Mouse (Mus musculus): ENCODE measurements at regions not wholly inside any gene's neighbourhood (a gene's known extent, or its start where the extent isn't known, plus 50 kb on each side); places are given as distances from the start of the nearest gene placed in this dataset.

DNA sequence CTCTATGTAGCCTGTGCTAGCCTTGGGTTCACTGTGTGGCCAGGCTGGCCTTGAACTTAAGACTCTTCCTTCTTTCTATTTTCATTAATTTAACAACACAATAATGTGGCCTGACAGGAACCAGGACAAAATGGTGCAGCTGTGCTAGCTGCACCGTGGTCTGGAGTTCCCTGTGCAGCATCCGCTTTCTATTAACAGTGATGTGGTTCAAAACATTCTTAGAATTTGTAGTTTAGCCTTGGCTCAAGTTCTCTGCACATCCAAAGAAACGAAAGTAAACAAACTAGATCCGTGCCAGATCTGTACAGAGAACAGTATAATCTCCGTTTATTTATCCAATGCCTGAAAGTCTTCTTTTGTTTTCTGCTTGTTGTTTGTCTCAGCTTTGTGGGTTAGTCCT, 88.5 kb downstream of the Irx1 start:
- DNase-seq (ENCODE audit: low read depth, low spot score) = no peak

DNA sequence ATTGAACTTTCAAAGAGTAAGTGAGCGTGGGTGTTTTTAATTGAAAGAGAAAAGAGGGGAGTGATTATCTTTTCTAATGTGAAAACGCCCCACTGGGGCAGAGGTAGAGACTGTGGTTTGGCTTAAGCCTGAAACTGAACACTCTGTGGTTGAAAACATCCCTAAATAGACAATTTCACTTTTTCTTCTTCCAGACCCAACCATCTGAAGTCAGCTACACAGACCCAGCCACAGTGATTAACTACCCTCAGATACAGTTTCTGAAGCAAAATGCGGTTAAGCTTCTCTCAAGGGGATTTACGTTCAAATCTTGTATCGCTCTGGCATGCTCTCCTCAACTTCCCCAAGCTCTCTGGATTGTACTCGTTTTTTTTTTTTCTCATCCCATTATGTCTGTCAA, 94.8 kb downstream of the Irx1 start:
- no peak for DNase-seq (ENCODE audit: low read depth, low spot score)

DNA sequence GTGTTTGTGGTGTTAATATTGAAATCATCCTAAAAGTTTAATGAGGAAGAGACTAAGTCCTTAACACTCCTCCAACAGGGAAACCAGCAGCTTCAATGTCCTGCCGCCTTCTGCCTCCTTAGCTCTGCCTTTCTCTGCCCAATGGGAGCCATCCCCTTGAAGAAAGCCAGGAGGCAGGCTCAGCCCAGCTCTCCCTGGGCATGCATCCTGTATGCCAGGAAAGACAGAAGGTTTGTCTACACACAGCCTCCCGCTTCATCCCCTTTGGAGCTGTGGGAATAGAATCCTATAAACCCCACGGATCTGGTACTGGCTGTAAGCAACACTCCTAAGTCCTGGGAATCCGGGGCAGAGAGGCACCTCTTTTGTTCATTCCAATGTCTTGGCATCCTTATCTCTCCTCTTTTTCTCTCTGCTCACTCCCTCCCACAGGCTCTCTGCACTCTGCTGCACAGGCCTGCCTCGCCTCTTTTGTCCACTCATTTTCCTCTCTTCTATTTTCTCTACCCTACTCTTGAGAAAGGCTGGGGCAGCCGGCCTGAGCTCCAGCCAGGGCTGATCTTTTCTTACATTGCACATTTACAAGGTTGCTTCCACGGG, 110.0 kb downstream of the Irx1 start:
- DNase-seq (ENCODE audit: low read depth, low spot score) = no peak

DNA sequence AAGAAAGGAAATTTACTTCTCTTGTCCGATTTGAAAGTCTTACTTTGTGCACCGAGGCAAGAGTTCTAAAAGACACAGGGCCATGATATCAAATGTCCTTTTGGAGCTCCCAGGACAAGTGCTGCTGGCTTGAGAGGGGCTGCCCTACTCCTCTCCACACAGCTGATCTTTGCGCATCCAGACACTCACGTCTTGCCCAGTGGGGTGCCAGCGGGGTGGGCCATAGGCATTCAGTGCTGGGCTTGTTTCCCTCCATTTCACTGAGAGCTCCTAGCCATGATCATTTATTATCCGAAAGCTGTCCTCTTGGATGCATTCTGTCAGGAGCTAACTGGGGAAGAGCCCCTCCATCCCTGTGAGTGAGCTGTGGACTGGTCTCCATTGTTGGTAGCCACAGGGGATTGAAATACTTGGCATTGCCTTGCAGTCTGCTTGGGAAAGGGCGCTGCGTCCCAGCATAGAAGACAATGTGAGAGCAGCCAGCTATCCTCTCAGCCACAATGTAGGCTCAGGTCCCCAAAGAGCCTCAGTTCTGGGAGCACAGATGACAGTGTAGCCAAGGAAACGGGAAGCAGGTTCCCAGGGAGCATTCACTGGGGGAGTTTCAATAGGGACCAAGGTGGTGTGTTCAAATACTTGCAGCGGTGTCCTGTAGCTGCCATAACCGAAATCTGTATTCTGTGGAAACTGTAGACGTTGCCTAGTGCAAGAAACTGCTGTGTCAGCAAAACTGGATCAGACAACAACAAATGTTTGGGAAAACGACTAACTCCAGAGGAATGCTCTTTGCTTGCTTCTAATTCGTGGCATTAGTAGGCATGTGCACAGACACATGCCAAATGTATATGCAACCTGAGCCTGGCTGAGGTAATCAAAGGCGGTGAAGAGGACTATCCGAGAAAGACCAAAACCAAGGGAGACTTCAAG, 159.2 kb downstream of the Irx1 start:
- no peak for DNase-seq (ENCODE audit: low read depth, low spot score)

DNA sequence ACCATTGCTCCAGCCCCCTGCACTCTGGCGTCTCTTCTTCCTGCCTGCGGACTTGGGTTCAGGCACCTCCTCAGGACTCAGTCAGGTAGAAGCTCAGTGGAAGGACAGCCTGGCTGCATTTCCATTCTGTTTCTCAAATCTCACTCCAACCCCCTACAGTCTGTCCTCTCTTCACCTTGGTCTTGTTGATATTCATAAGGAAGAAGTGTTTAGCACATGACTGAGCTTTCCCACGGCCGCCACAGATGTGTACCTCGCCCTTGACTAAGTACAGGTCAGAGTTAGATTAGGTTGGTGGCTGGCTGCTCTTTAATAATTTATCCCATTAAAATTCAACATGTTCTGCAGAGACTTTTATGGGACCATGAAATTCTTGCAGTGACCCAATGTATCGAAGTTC, 165.2 kb downstream of the Irx1 start:
- no peak for DNase-seq (ENCODE audit: low read depth, low spot score)

DNA sequence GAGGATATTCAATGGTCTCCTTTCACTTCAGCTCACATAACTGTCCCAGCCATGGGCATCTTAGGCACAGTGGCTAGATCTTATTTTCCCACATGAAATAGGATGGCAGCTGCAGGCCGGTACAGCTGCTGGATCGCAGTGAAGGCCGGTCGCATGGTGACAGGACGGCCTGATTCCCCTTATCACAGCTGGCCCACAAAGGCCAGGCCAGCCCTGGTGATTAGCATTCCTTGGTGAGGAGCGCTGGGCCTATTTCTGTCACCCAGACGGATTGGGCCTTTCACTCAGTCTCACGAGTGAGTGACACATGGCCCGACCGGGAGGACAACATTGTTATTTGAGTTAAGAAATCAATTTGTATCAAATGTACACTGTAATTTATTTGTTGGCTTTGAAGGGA, 178.8 kb downstream of the Irx1 start:
- DNase-seq (ENCODE audit: low read depth, low spot score) = no peak

DNA sequence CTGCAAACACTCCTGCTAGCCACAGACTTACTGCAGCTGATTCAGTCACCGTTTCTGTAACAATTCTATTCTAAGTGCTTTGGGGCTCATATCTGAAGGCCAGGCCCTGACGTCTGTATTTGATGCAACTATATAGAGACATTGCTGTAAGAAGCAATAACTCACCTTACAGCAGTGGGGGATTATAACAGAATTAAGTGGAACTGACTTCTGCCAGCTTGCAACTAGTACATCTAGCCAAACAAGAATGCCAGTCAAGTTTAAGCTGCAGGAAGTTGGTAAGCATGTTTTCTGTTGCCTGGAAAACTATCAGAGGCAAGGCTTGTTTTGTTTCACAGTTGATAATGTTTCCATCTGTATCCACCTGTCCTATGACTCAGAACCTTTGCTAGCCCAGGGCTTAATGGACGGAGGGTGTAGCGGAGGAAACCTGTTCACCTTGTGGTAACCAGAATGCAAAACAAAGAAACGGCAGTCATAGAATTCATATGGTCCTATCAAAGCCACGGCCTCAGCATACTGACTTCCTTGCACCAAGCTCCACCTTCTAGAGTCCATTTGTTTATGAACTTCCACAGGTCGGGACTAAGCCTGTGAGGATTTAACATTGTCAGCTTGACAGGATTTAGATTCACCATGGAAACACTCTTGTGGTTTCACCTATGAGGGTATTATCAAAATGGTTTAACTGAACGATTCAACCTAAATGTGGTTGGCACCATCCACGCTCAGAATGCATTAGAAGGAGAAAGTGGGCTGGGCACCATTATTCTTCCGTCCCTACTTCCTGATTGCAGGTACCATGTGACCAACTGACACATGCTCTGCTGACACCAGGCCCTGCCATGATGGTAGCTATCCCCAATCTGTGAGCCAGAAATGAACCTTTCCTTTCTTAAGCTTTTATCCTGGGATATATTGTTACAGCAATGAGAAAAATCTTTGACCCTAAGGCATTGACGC, 216.2 kb downstream of the Irx1 start:
- DNase-seq (ENCODE audit: low read depth, low spot score) = no peak

DNA sequence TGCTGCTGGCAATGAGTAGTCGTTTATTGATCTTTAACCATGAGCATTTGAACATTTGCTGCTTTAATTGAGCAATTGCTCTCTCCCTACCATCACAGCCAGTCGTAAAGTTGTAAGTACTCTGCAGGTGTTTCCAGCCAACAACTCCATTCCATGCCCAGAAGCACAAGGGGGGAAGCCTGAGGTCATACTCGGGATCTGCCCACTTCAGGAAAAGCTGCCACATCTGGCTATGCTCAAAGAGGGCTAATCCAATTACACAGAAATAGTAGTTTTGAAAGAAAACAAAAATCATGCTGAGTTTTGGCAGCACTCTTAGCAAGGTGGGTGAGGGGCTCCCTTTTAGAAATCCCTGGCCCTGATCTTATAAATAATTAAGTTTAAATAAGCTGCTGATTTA, 217.0 kb downstream of the Irx1 start:
- DNase-seq (ENCODE audit: low read depth, low spot score) = no peak

DNA sequence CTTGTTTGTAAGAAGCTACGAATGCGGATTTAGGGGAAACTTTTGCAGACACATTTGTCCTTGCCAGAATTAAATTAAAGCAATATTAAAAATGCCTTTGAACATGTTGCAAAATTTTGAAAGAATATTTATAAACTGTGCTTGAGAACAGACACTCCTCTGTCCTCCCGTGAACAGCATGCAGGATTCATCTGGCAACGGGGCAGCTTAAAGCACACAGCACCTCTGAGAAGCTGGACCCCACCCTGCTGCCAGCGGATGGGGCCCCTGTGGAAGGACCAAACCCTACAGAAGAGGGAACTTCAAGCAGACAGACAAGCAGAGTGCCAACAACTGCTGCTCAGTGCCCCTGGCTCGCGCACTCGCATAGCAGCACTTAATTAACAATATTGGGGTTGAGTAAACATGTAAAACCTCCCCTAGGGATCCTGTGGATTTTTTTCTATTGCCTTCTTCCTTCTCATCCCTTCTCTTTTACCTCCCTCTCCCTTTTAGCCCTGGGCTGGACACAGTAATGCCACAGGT, 226.6 kb downstream of the Irx1 start:
- no peak for DNase-seq (ENCODE audit: low read depth, low spot score)

DNA sequence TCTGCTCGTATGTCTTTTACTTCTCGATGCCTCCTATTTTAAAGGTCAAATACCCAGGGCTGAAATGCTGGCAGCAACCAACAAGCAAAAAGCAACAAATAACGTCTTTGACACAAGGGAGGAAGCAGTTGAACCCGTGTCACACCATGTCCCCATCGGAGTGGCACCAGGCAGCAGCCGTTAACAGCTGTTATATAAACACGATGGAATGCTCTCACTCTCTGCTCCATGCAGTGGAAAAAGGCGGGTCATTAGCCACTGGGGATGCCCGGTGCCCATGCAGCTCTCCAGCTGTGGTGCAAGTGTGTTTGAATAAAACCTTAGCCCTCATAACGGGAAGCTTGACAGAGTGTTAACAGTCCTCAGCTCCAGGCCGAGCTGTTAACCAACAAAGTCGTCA, 229.3 kb downstream of the Irx1 start:
- no peak for DNase-seq (ENCODE audit: low read depth, low spot score)

DNA sequence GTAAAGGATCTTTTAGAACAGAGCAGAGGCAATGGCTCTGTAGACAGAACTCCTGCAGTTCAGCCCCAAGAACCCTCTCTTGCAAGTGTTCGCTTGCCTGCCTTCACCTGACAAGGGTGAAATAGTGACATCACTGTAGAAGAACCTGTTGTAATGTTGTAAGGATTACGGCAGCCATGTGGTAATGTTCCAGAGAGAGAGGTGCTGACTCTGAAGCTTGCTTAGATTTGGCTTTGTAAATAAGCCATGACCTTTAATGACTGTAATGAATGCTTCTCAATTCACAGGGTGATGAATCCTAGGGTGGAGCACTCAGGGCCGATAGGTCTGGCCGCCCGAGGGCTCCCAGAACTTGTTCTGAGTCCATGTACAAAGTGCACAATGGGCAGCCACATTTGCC, 230.2 kb downstream of the Irx1 start:
- no peak for DNase-seq (ENCODE audit: low read depth, low spot score)

DNA sequence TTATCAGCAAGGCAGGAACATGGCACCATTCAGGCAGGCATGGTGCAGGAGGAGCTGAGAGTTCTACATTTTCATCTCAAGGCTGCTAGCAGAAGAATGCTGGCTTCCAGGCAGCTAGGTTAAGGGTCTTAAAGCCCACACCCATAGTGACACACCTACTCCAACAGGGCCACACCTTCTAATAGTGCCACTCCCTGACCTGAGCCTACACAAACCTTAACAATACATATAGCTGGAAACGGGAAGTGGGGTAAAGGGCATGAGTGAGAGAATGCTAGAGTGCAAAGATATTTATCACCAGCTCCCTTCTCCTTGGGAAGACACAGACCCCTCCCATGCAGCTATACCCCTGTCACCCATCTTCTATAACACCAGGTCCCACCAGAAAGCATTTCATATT, 230.6 kb downstream of the Irx1 start:
- DNase-seq (ENCODE audit: low read depth, low spot score) = no peak

DNA sequence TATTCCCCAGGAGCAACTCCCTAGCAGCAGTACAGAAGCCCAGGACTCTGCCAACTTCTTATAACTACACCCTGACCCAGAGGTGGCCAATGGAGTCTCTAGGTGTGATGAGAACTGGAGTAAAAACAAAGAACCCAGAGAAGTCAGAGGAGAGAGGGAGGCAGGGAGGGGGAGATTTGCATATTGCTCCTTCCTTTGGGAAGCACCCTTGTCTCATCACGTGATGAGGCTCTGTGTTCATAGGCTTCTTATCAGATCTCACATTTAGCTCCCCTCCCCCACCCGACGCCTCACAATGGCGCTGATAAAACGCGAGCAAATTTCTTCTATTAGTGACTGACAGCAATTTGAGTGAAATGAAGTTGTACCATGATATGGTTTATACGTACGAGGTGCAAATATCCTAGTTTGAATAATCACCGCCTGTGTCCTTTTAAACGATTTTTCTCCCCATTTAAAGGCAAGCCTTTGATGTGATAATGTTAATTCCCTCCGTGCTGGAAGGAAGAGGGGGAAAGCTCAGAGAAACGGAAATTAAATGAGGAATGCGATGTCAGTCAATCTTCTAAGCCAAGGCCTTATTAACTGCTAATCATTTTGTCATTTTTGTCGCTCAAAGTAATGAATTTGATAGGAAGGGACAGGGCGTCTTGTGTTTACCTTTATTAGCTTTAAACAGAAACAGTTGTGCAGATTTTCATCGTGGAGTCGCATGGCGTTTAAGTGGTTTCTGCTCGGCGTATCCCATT, 273.3 kb downstream of the Irx1 start:
- DNase-seq (ENCODE audit: low read depth, low spot score) = no peak

DNA sequence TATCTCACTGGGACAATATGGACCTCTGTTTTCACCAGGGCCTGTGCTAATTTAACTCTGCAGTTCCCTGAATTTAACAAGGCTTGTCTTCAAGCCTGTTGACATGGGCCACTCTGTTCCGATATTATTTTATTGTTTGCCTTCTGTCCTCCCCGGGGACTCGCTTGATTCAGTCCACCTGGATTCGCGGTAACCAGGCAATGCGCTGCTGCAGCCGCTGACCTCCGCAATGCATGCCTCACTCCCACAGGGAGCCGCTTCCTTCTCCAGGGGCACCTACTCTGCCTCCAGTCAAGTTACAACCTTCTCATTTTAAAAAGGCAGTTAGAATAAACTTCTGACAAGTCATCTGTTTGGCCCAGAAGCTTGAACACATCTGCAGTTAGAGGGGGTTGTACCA, 274.3 kb downstream of the Irx1 start:
- no peak for DNase-seq (ENCODE audit: low read depth, low spot score)

DNA sequence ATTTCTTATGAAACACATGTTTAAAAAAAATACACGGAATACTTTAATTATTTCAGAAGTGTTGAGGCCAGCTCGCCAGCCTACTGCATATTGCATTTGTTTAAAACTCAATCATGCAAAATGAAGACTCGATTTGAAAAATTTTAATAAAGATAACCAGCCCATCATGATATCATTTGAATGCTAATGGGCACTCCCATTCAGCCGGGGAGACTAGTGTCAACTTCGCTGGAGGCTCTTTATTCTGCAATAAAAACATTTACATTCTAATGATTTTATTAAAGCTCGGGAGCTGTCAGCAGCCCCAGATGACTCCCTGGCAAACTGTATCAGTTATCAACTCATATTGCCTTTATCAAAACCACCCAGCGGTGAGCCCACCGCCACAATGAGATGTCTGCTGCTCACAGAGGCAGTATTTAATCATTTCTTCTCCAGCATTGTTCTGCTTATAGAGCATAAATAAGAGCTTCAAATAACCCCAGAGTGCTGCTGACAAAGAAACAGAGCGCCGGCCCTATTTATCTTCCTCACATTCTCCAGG, 287.4 kb downstream of the Irx1 start:
- DNase-seq (ENCODE audit: low read depth, low spot score) = no peak

DNA sequence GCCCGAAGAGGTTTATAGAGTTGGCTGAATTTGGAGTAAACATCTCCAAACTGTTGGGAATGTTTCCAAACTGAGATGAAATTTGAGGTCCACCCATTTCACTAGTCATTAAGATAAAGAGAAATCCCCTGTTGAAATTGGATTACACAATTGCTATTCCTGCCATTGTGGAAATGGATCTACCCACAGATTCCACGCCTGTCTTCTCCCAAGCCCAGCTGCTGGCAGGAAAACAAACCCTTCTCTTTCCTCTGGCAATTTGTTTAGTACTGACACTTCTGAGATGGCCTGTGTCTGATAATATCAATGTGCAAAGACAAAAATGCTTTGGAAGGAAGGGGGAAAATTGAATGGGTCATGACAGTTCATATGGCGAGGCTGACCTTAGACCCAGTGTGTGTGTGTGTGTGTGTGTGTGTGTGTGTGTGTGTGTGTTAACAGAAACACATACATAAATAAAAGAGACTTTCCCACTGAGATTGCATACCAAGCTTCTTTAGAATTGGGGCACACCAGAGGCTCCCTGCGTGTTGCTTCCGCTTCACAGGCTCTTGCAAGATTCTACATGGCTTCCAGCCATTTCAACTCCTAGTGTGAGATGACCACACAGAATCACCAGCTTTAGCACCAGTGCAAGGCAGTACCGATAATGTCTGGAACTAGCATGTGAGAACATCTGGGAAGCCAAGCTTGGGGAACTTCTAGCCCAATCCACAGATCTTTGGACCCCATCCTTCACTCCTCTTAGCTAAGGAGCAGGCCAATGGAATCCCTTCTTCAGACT, 293.4 kb downstream of the Irx1 start:
- no peak for DNase-seq (ENCODE audit: low read depth, low spot score)

DNA sequence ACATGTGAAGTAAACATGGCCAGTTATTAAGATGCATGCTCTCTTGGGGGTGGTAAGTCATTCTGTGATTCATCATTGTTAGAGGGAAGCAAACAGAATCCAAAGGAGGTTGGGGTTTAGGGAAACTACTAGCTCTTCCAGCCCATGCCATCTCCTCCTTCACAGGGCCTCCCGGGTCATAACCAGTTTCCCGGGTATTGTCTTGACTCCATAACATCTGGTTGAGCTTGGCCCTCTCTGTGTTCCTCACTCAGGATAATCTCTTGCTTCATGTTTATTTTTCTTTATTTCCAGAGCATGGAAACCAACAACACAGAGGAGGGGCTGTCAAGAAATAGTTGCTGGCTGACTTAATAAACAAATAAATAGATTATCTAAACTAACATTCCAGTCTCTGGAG, 295.3 kb downstream of the Irx1 start:
- no peak for DNase-seq (ENCODE audit: low read depth, low spot score)

DNA sequence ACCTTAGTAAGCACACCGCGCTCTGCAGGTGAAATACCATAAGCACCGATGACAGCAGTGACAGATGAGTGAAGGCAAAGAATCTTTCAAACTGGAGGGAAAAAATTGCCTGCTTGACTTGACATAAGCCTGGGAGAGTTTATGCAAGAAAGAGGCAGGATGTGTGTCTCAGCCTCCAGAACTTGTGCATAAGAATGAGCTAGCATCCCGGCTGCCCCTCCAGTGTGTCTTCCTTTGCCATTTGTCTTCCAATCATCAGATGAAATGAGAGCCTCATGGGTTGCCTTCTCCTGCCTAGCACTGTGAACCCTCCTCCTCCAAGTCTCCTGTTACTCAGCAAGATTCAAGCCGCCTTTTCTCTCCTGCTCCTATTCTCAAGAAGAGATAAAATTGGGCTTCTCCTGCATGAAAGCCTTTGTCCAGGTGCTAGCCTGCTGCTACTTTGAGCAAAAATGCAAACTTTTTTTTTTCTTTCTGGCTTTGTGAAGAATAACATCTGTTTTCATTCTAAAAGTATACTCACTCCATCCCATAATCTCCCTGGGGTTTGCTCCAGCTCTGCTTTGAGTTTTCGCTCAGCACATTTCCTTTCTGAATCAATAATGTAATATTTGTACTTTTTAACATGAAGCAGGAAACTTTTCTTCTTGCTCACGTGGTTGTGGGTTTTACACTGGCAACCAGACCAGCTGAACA, 298.2 kb downstream of the Irx1 start:
- no peak for DNase-seq (ENCODE audit: low read depth, low spot score)

DNA sequence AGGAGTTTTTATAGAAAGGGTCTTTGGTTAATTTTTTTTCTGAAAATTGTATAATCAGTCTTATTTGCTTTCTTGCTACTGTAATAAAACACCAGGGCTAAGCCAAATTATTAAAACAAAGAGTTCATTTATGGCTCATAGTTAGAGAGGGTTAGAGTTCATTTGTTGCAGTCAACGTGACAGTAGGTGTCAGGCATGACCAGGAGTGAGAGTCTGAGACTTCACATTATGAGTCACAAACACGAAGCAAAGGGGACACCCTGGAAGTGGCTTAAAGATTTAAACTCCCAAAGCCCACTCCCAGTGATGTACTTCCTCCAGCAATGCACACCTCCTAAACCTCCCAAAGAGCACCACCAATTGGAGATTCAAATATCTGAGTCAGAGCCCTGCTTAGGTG, 305.6 kb downstream of the Irx1 start:
- DNase-seq (ENCODE audit: low read depth, low spot score) = no peak
